Mouse (Mus musculus) adrenal gland, adult 18-20 months (tissue): ENCODE data around the gene Tapt1. TPM values are rescaled to one million over a fixed set of nuclear protein-coding genes. Genes with fewer than 3 reads are reported as not detected.

Experiments
- DNase-seq, 2 experiments: peaks; one replicate each; pipeline ENCODE4 v3.0.0; 2021 to 2022; ENCODE audit warnings: low spot score in 2 of 2
- total RNA-seq, 2 experiments: library from RNA; stranded (reverse); gene quantifications; 1 replicate in 1 of 2; 2 replicates in 1 of 2; pipeline ENCODE4 v1.2.3; 2021

Gene Tapt1
- total RNA-seq, 2 experiments from 2014 or later, result 52.9 to 56.8 TPM

DNA sequence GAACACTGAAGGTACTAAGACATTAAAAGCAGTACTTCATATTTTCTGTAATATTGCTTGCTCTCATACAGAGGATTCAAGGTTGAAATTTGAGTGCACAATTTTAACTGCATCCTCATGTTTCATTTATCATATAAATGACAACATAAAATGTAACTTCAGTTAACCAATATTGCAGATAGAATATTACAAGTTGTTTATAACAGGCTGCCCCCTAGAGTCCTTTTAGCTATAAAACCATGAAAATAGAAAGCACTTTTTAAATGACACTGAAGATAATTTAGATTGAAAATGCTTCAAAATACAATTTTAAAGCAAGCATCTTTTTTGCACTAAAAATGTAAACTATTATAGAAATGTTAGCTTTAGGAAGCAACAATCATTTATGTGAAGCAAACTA is 24.8 kb downstream of the Tapt1 start:
- no peak for DNase-seq

DNA sequence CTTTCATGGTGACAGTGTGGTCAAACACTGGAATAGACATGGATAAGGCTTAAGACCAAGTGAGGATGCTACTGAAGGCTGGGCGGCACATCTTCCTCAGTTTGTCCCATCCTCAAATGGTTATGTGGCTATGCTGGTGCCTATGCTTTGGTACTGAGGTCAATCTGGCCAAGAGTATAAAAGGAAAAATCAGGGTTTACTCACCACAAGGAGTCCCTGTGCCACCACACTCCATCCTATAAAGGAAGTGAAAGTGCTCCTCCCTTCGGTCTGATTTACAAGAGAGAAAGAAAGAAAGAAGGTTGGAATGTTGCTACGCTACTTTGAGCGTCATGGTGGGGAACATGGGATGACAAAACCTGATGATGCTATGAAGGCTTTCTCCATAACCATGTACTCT is 27.3 kb downstream of the Tapt1 start:
- no peak for DNase-seq

DNA sequence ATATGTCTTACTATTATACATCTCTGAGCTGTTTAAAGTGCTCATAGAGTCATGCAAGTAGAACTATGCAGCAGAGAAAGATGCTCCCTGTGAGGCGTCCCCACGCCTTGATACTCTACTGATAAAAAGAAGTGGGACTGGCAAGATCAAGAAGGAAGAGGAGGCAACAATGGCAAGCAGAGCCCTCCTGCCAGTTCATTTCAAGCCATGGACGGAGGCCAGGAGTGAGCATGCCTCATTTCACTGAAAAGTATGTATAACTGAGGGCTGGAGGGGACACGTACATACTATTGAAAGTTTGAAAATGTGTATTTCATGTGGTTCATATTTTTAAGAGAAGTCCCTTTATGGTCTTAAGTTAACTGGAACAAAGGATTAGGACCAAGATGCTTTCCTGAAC is 28.0 kb downstream of the Tapt1 start:
- DNase-seq, result no peak

- DNase-seq, result no peak
Measured at GRCm38 (mm10) chr5:44197806-44198205, 28.6 kb downstream of the Tapt1 start.

DNA sequence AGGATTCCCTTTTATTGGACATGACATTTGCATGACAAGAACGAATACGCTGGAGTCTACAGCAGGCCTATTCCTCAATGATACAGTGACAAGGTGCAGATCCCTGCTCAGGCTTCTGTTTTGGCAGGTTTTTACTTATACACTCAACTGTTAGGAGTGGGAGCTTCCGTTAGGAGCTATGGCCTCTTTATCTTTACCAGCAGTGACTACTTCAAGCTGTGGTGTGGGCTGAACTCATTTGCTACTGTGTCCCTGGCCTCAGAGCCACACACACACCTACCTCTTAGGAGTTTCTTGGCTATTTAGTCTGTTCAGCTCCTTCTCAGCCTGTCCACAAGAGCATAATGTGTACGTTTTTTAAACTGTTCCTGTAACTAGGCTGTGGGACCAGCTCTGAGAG is 30.3 kb downstream of the Tapt1 start:
- DNase-seq, result no peak

- no peak for DNase-seq
Measured at GRCm38 (mm10) chr5:44187370-44187769, 39.1 kb downstream of the Tapt1 start.

- no peak for DNase-seq
Measured at GRCm38 (mm10) chr5:44181669-44182068, 44.8 kb downstream of the Tapt1 start.

GRCm38 (mm10) chr5:44180450-44180849 is 46.0 kb downstream of the Tapt1 start:
- no peak for DNase-seq

GRCm38 (mm10) chr5:44174046-44174445 is 52.4 kb downstream of the Tapt1 start:
- DNase-seq, result no peak

DNA sequence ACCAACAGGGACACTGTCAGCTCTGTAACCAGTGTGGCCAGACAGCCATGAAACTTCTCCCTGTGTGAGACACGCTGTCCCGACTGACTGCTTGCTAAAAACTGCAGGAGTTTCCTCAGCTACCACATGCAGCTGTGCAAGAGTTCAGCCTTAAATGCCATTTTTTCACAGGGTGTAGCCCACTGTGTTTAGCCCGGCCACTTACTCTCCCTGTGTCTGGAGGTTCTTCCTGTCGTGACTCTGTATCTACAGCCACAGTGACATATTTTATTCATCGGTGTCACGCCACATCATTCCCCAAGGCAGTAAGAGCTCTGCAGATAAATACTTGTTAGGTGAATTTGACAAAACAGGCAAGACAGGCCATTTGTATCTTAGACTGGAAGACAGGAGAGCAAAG is 59.6 kb downstream of the Tapt1 start:
- no peak for DNase-seq

- DNase-seq, result no peak
Measured at GRCm38 (mm10) chr5:44165854-44166253, 60.6 kb downstream of the Tapt1 start.

DNA sequence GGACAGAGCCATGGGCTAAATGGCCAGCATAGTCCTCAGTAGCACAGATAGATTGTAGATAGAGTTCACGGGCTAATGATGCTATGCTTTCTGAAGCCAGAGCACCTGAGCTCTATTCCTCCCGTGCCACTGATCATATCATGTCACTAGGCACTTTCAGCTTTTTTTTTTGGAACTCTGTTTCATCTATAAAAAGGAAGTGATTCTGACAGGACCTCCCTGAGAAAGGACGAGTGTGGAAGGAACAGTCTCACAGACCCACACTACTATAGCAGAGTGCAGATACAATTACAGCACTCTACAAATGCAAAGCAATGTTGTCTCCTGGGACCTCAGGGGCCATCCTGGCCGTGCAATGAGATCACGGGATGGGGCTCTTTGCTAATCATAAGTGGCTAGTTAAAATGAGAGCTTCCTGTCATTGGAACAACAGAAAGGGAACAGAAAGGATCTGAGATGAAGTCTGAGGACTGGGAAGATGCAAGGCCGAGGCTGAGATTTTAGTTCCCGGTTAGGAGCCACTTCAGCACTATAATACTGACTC is 62.1 kb downstream of the Tapt1 start:
- no peak for DNase-seq

- no peak for DNase-seq
Measured at GRCm38 (mm10) chr5:44163318-44163717, 63.1 kb downstream of the Tapt1 start.

GRCm38 (mm10) chr5:44162786-44163185 is 63.6 kb downstream of the Tapt1 start:
- no peak for DNase-seq

DNA sequence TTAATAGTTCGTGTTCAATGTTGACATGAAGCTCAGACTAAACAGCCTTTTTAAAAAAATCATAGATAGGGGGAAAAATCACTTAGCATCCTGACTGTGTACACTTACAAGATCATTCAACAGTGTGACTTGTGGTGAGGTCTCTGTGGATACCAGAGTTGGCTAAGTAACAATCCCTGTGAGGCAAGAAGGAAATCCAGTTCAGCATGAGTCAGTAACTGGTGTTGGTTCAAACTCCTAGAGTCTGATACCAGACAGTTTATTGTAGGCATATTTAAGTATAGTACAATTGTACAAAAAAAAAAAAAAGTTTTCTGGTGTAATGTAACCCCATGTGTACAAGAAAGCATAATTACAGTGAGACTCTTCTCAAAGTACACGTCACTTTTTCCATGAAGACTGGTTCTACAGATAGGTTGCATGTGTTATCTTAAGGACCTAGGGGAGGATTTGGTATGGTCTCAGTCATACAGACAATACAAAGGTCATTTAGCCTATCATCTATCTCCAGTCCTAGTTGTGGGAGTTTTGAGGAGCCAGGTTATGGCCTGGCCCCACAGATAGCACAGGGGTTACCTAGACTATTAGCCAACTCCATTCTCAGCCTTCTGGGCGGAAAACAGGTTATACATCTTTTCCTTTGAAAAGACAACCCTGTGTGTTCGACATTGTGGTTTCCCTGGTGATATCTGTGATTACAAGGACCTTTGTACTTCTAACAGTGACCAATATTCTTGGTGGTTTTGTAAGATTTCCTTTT is 66.6 kb downstream of the Tapt1 start:
- no peak for DNase-seq

GRCm38 (mm10) chr5:44159231-44159630 is 67.2 kb downstream of the Tapt1 start:
- no peak for DNase-seq

GRCm38 (mm10) chr5:44158458-44158857 is 68.0 kb downstream of the Tapt1 start:
- DNase-seq, result no peak

DNA sequence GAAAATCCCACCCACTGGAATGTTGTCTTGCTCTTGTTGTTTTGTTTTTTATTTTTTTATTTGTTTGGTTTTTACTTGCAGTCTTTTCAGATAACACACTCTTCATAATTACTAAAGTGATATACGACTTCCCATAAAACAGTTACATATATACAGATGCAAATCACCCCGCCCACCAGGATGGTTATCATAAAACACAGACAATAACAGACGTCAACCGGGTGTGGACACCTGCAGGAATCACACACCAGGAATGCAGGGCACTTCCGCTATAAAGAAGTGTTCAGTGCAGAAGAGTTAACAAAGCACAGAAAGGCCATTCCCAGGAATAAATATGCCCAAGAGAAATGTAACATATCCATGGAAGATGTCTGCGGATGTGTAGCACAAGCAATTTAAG is 68.7 kb downstream of the Tapt1 start:
- no peak for DNase-seq

DNA sequence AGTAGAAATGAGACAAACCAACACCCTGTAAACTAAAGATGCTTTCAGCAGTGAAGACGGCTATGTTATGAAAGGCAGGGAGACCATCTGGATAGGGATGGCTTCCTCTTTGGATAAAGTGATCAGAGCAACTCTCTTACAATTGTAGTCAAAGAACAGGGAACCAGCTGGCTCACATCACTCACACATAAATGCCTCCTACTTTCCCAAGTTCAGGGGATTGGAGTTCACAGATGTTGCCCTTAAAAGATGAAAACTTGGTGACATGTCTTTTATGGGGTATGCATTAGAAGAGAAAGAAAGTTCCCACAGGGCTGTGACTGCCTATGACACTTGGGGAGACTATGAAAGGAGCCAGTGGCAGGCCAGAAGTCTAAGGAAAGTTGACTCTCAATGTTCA is 73.4 kb downstream of the Tapt1 start:
- no peak for DNase-seq

DNA sequence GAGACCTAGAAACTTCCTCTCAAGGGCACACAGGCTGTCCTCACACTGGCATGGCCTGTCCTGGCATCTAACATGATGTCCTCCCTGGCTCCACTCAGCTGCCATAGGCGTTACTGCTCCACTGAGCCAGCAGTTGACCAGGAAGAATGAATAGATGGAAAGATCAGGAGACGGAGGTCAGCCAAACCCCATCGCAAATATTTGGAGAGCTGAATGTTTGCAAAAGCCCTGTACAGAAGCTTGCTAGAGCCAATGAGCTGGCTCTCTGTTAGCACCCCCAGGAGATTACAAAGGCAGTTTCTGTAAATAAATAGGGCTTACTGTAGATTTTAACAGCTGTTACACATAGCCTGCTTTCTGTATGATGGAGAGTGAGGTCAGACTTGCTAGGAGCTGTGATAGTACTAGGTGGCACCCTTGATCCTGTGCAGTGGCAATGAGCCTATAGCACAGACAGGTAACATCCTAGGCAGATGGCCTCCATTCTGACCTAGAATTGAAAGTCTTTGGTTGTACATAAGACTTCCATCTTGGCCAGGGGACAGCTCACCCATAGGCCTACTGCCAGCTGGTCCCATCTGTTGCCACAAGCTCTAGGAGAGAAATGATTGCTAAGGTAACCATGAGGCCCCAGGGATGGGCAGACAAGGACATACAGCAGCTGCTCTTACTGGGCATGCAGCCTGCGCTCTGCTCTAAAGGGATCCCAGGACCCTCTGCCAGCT is 74.9 kb downstream of the Tapt1 start:
- no peak for DNase-seq

DNA sequence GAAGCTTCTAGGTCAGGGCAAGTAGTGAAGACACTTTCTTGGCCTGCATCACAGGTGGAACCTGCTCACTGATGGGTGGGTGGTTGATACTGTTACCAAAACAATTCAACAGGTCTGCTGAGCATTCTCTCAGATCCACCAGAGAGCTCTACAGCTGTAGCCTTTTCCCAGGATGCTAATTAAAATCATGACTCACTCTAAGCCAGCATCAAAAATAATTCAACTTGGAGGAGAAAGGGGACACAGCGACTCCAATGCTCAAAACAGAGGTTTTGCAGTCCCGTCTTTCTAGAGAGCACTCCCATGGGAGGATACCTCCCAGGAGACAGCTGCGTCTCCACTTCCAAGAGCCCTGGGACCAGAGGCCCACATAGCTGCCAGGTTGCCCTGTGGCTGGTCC is 78.7 kb downstream of the Tapt1 start:
- DNase-seq, result no peak
